In genomic region chr7:62276219-62276618, GRCm38 (mm10) we compare ENCODE assay signal across 21 mouse cellular contexts.
A peak's percentile ranks its signal among the peaks of the same experiment; 100 is the strongest.
DNase-seq lines count a peak whose midpoint lies in the region; ATAC-seq and TF ChIP-seq lines count a peak whose summit lies in the region.
"Had no signal": no experiment of that assay in that cellular context is flagged by ENCODE, and none has a peak within 500 bp of the region (broad histone marks: within the 10 kb centered on the region; RNA-seq: fewer than 3 reads in every experiment).

No protein-coding gene starts in this region.

- no peaks in the 10 kb centered on the region for H3K4me1 ChIP-seq in forebrain, embryonic 15.5 days
- H3K4me1 ChIP-seq in forebrain, embryonic 11.5 days (replicated peaks; ENCODE audit: control insufficient read depth, insufficient read depth, low read length), result no peaks in the 10 kb centered on the region
- no peaks in the 10 kb centered on the region for H3K4me1 ChIP-seq in lung, embryonic 14.5 days (ENCODE audit: insufficient read depth)
- H3K4me1 ChIP-seq in forebrain, embryonic 16.5 days (replicated peaks; ENCODE audit: control insufficient read depth, insufficient read depth, low read length), result no peaks in the 10 kb centered on the region
- H3K4me1 ChIP-seq in kidney, embryonic 15.5 days, result no peaks in the 10 kb centered on the region
- H3K4me1 ChIP-seq: embryonic facial prominence, embryonic 12.5 days; heart, embryonic 12.5 days; intestine, embryonic 15.5 days had no signal

- H3K36me3 ChIP-seq in forebrain, embryonic 15.5 days, result no peaks in the 10 kb centered on the region
- no peaks in the 10 kb centered on the region for H3K36me3 ChIP-seq in forebrain, embryonic 11.5 days (ENCODE audit: control insufficient read depth, insufficient read depth, low read length)
- no peaks in the 10 kb centered on the region for H3K36me3 ChIP-seq in lung, embryonic 14.5 days (ENCODE audit: insufficient read depth)
- no peaks in the 10 kb centered on the region for H3K36me3 ChIP-seq in forebrain, embryonic 16.5 days (ENCODE audit: control insufficient read depth, insufficient read depth)
- H3K36me3 ChIP-seq in kidney, embryonic 15.5 days, result no peaks in the 10 kb centered on the region
- H3K36me3 ChIP-seq: embryonic facial prominence, embryonic 12.5 days; G1E; heart, embryonic 12.5 days; hindbrain, embryonic 10.5 days; intestine, embryonic 15.5 days had no signal

- no peaks in the 10 kb centered on the region for H3K27me3 ChIP-seq in forebrain, embryonic 15.5 days
- H3K27me3 ChIP-seq in forebrain, embryonic 11.5 days (ENCODE audit: control insufficient read depth, insufficient read depth, low read length), result no peaks in the 10 kb centered on the region
- no peaks in the 10 kb centered on the region for H3K27me3 ChIP-seq in lung, embryonic 14.5 days (ENCODE audit: insufficient read depth, low read length)
- H3K27me3 ChIP-seq in forebrain, embryonic 16.5 days (replicated peaks; ENCODE audit: control insufficient read depth, insufficient read depth, low read length), result no peaks in the 10 kb centered on the region
- H3K27me3 ChIP-seq in kidney, embryonic 15.5 days, result no peaks in the 10 kb centered on the region
- H3K27me3 ChIP-seq: embryonic facial prominence, embryonic 12.5 days; heart, embryonic 12.5 days; intestine, embryonic 15.5 days had no signal

- 54% methylated on average over 2 of the region's 2 CpGs for WGBS in forebrain, embryonic 15.5 days
- 72% methylated on average over 2 of the region's 2 CpGs for WGBS in forebrain, embryonic 11.5 days
- 48% methylated on average over 2 of the region's 2 CpGs for WGBS in lung, embryonic 14.5 days
- WGBS in forebrain, embryonic 16.5 days, result 40% methylated on average over 2 of the region's 2 CpGs
- WGBS in kidney, embryonic 15.5 days, result 68% methylated on average over 2 of the region's 2 CpGs

- no peak for TF ChIP-seq CTCF in lung, embryonic 14.5 days (IDR thresholded peaks at IDR 0.05; ENCODE audit: low read depth)
- no peak for TF ChIP-seq CTCF in gastrocnemius, adult 2 months (IDR thresholded peaks at IDR 0.05)

- H3K27ac ChIP-seq in forebrain, embryonic 15.5 days (replicated peaks), result no peak overlapping the region
- H3K27ac ChIP-seq in forebrain, embryonic 11.5 days (ENCODE audit: low read depth, low read length), result no peak overlapping the region
- no peak overlapping the region for H3K27ac ChIP-seq in lung, embryonic 14.5 days (ENCODE audit: low read depth)
- no peak overlapping the region for H3K27ac ChIP-seq in forebrain, embryonic 16.5 days (ENCODE audit: low read length)
- H3K27ac ChIP-seq in kidney, embryonic 15.5 days, result no peak overlapping the region
- H3K27ac ChIP-seq in gastrocnemius, adult 2 months, result no peak overlapping the region
- H3K27ac ChIP-seq: embryonic facial prominence, embryonic 12.5 days; hindbrain, embryonic 14.5 days; intestine, embryonic 15.5 days had no signal

- no peak overlapping the region for H3K4me2 ChIP-seq in forebrain, embryonic 15.5 days (replicated peaks)
- H3K4me2 ChIP-seq in forebrain, embryonic 11.5 days (ENCODE audit: low read depth, low read length, severe bottlenecking), result no peak overlapping the region
- H3K4me2 ChIP-seq in lung, embryonic 14.5 days, result no peak overlapping the region
- H3K4me2 ChIP-seq in forebrain, embryonic 16.5 days (ENCODE audit: low read length), result no peak overlapping the region
- H3K4me2 ChIP-seq in kidney, embryonic 15.5 days, result no peak overlapping the region
- H3K4me2 ChIP-seq: embryonic facial prominence, embryonic 12.5 days; heart, embryonic 12.5 days; hindbrain, embryonic 14.5 days; intestine, embryonic 15.5 days had no signal

- no peaks in the 10 kb centered on the region for H3K9me3 ChIP-seq in forebrain, embryonic 15.5 days
- no peaks in the 10 kb centered on the region; the same call in 1 of the 2 replicates for H3K9me3 ChIP-seq in forebrain, embryonic 11.5 days (ENCODE audit: control insufficient read depth, low read length)
- no peaks in the 10 kb centered on the region for H3K9me3 ChIP-seq in lung, embryonic 14.5 days (ENCODE audit: low read depth, low read length)
- peaks cover 2% of the 10 kb centered on the region; the same call in 1 of the 2 replicates for H3K9me3 ChIP-seq in forebrain, embryonic 16.5 days (ENCODE audit: control insufficient read depth, low read length)
- no peaks in the 10 kb centered on the region for H3K9me3 ChIP-seq in kidney, embryonic 15.5 days (replicated peaks)
- H3K9me3 ChIP-seq: embryonic facial prominence, embryonic 12.5 days; G1E; intestine, embryonic 15.5 days had no signal

- intact Hi-C loops in gastrocnemius, adult 2 months (cut with DNase I), result no loop called here

- peak; percentile 85 for ATAC-seq in forebrain, embryonic 15.5 days (replicated peaks)
- ATAC-seq in forebrain, embryonic 11.5 days (replicated peaks; ENCODE audit: low FRiP score), result no peak
- no peak for ATAC-seq in lung, embryonic 14.5 days (ENCODE audit: insufficient read depth)
- peak; percentile 83 for ATAC-seq in forebrain, embryonic 16.5 days
- no peak for ATAC-seq in kidney, embryonic 15.5 days (replicated peaks; ENCODE audit: low FRiP score)
- ATAC-seq: CD4-positive, CD25-positive, alpha-beta regulatory T cell, adult 4 months; intestine, embryonic 15.5 days had no signal

- no peak for DNase-seq in forebrain, embryonic 11.5 days (ENCODE audit: low spot score)
- peak; percentile 27 for DNase-seq in lung, embryonic 14.5 days
- no peak for DNase-seq in lung, postnatal 4 days
- DNase-seq in layer of hippocampus, adult 9-11 months, result peak; percentile 28
- no peak for DNase-seq in gastrocnemius, adult 2 months
- DNase-seq: adrenal gland, postnatal 10 days; B cell, adult 2 months; cerebellum, adult 18-20 months; cerebellum, postnatal 10 days; embryo, embryonic 11 days; gastrocnemius, postnatal 14 days had no signal

- no peak overlapping the region for H3K4me3 ChIP-seq in forebrain, embryonic 15.5 days
- no peak overlapping the region for H3K4me3 ChIP-seq in forebrain, embryonic 11.5 days (ENCODE audit: low read depth, low read length)
- no peak overlapping the region for H3K4me3 ChIP-seq in lung, embryonic 14.5 days (ENCODE audit: low read depth, low read length)
- H3K4me3 ChIP-seq in forebrain, embryonic 16.5 days (replicated peaks; ENCODE audit: low read length), result no peak overlapping the region
- H3K4me3 ChIP-seq in kidney, embryonic 15.5 days (replicated peaks), result no peak overlapping the region
- no peak overlapping the region for H3K4me3 ChIP-seq in gastrocnemius, adult 2 months
- H3K4me3 ChIP-seq: embryonic facial prominence, embryonic 12.5 days; heart, embryonic 12.5 days; intestine, embryonic 15.5 days had no signal

- H3K9ac ChIP-seq in forebrain, embryonic 15.5 days (replicated peaks), result no peak overlapping the region
- H3K9ac ChIP-seq in forebrain, embryonic 11.5 days (ENCODE audit: low read length), result no peak overlapping the region
- H3K9ac ChIP-seq in lung, embryonic 14.5 days, result no peak overlapping the region
- H3K9ac ChIP-seq in forebrain, embryonic 16.5 days (replicated peaks; ENCODE audit: low read depth, low read length), result no peak overlapping the region
- no peak overlapping the region for H3K9ac ChIP-seq in kidney, embryonic 15.5 days
- H3K9ac ChIP-seq: embryonic facial prominence, embryonic 12.5 days; heart, embryonic 12.5 days; hindbrain, embryonic 14.5 days; intestine, embryonic 15.5 days had no signal

Comparison
In these comparisons a context has a peak if more than half of its experiments do, and no peak if none do; other contexts are left out.
1. ATAC-seq: peak in forebrain, embryonic 15.5 days (single experiment) and forebrain, embryonic 16.5 days (single experiment); none in forebrain, embryonic 11.5 days (single experiment), lung, embryonic 14.5 days (single experiment) and kidney, embryonic 15.5 days (single experiment).
2. DNase-seq: peak in lung, embryonic 14.5 days (single experiment) and layer of hippocampus, adult 9-11 months (single experiment); none in forebrain, embryonic 11.5 days (single experiment), lung, postnatal 4 days (0 of 2) and gastrocnemius, adult 2 months (single experiment).